Mouse (Mus musculus): ENCODE measurements around the gene Scarb1. TPM values are rescaled to one million over a fixed set of nuclear protein-coding genes. Genes with fewer than 3 reads are reported as not detected.
A peak's percentile ranks its signal among the peaks of the same experiment; 100 is the strongest.

Scarb1 gene
- polyA plus RNA-seq, 1 experiment, result 45.0 TPM

GRCm38 (mm10) chr5:125266128-125266527, 74.8 kb downstream of the Scarb1 start:
- TF ChIP-seq CTCF (IDR thresholded peaks at IDR 0.05; ENCODE audit: borderline replicate concordance, extremely low read depth, insufficient read depth, insufficient read length) (no peak), POLR2A (IDR thresholded peaks at IDR 0.05; ENCODE audit: borderline replicate concordance, extremely low read depth, insufficient read depth, insufficient read length, poor library complexity, severe bottlenecking) (no peak)
- peak; percentile 46 for DNase-seq (ENCODE audit: low read depth)

- TF ChIP-seq CTCF (IDR thresholded peaks at IDR 0.05; ENCODE audit: borderline replicate concordance, extremely low read depth, insufficient read depth, insufficient read length) (no peak), POLR2A (IDR thresholded peaks at IDR 0.05; ENCODE audit: borderline replicate concordance, extremely low read depth, insufficient read depth, insufficient read length, poor library complexity, severe bottlenecking) (no peak)
- DNase-seq (ENCODE audit: low read depth), result peak; percentile 81
These were observed 76.2 kb downstream of the Scarb1 start for GRCm38 (mm10) chr5:125264700-125265099.

DNA sequence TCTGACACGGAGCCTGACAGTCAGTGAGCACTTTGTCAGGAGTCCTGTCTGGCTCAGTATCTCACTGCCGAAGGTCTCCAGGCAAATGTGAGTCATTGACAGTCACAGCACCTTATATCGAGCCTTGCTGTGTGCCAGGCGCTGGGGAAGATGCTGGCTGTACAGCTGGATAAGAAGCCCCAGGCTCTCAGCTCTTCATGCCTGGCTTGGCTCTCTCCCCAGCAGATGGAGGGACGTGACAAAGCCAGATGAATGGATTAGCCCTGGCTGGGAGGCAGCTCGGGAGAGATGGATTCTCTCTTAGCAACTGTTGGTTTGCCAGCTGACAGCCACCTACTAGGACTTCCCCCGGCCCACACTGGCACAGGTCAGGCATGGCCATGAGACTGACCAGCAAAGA, 78.3 kb downstream of the Scarb1 start:
- no peak for TF ChIP-seq CTCF (IDR thresholded peaks at IDR 0.05; ENCODE audit: borderline replicate concordance, extremely low read depth, insufficient read depth, insufficient read length)
- no peak for TF ChIP-seq POLR2A (IDR thresholded peaks at IDR 0.05; ENCODE audit: borderline replicate concordance, extremely low read depth, insufficient read depth, insufficient read length, poor library complexity, severe bottlenecking)
- peak; percentile 92 for DNase-seq (ENCODE audit: low read depth)

- TF ChIP-seq POLR2A (IDR thresholded peaks at IDR 0.05; ENCODE audit: borderline replicate concordance, extremely low read depth, insufficient read depth, insufficient read length, poor library complexity, severe bottlenecking) (no peak), CTCF (IDR thresholded peaks at IDR 0.05; ENCODE audit: borderline replicate concordance, extremely low read depth, insufficient read depth, insufficient read length) (no peak)
- DNase-seq (ENCODE audit: low read depth), result no peak
These were observed 87.0 kb downstream of the Scarb1 start for GRCm38 (mm10) chr5:125253917-125254316.

GRCm38 (mm10) chr5:125253448-125253847, 87.4 kb downstream of the Scarb1 start:
- no peak for DNase-seq (ENCODE audit: low read depth)
- TF ChIP-seq CTCF (IDR thresholded peaks at IDR 0.05; ENCODE audit: borderline replicate concordance, extremely low read depth, insufficient read depth, insufficient read length) (no peak), POLR2A (IDR thresholded peaks at IDR 0.05; ENCODE audit: borderline replicate concordance, extremely low read depth, insufficient read depth, insufficient read length, poor library complexity, severe bottlenecking) (no peak)

GRCm38 (mm10) chr5:125252664-125253063, 88.2 kb downstream of the Scarb1 start:
- no peak for DNase-seq (ENCODE audit: low read depth)
- no peak for TF ChIP-seq POLR2A (IDR thresholded peaks at IDR 0.05; ENCODE audit: borderline replicate concordance, extremely low read depth, insufficient read depth, insufficient read length, poor library complexity, severe bottlenecking)
- no peak for TF ChIP-seq CTCF (IDR thresholded peaks at IDR 0.05; ENCODE audit: borderline replicate concordance, extremely low read depth, insufficient read depth, insufficient read length)

GRCm38 (mm10) chr5:125251885-125252615, 88.8 kb downstream of the Scarb1 start:
- no peak for DNase-seq (ENCODE audit: low read depth)
- TF ChIP-seq POLR2A (IDR thresholded peaks at IDR 0.05; ENCODE audit: borderline replicate concordance, extremely low read depth, insufficient read depth, insufficient read length, poor library complexity, severe bottlenecking) (no peak), CTCF (IDR thresholded peaks at IDR 0.05; ENCODE audit: borderline replicate concordance, extremely low read depth, insufficient read depth, insufficient read length) (peak; percentile 50; the same call in 1 of the 2 replicates)

- no peak for DNase-seq (ENCODE audit: low read depth)
These were observed 91.7 kb downstream of the Scarb1 start for GRCm38 (mm10) chr5:125249187-125249586.

GRCm38 (mm10) chr5:125246711-125247110, 94.2 kb downstream of the Scarb1 start:
- no peak for DNase-seq (ENCODE audit: low read depth)
- TF ChIP-seq CTCF (IDR thresholded peaks at IDR 0.05; ENCODE audit: borderline replicate concordance, extremely low read depth, insufficient read depth, insufficient read length), result no peak
- no peak for TF ChIP-seq POLR2A (IDR thresholded peaks at IDR 0.05; ENCODE audit: borderline replicate concordance, extremely low read depth, insufficient read depth, insufficient read length, poor library complexity, severe bottlenecking)

More at GRCm38 (mm10) chr5:125249187-125249586, 91.7 kb downstream of the Scarb1 start:
- no peak for TF ChIP-seq CTCF (IDR thresholded peaks at IDR 0.05; ENCODE audit: borderline replicate concordance, extremely low read depth, insufficient read depth, insufficient read length)
- no peak for TF ChIP-seq POLR2A (IDR thresholded peaks at IDR 0.05; ENCODE audit: borderline replicate concordance, extremely low read depth, insufficient read depth, insufficient read length, poor library complexity, severe bottlenecking)

GRCm38 (mm10) chr5:125245534-125246151, 95.3 kb downstream of the Scarb1 start:
- peak; percentile 92 for DNase-seq (ENCODE audit: low read depth)

GRCm38 (mm10) chr5:125244825-125245533, 95.9 kb downstream of the Scarb1 start:
- DNase-seq (ENCODE audit: low read depth), result peak; percentile 73
- no peak for TF ChIP-seq POLR2A (IDR thresholded peaks at IDR 0.05; ENCODE audit: borderline replicate concordance, extremely low read depth, insufficient read depth, insufficient read length, poor library complexity, severe bottlenecking)

More at GRCm38 (mm10) chr5:125245534-125246151, 95.3 kb downstream of the Scarb1 start:
- TF ChIP-seq POLR2A (IDR thresholded peaks at IDR 0.05; ENCODE audit: borderline replicate concordance, extremely low read depth, insufficient read depth, insufficient read length, poor library complexity, severe bottlenecking) (no peak), CTCF (IDR thresholded peaks at IDR 0.05; ENCODE audit: borderline replicate concordance, extremely low read depth, insufficient read depth, insufficient read length) (no peak)
